Mouse (Mus musculus) intestine, embryonic 15.5 days (tissue): ENCODE measurements at regions not wholly inside any gene's neighbourhood (a gene's known extent, or its start where the extent isn't known, plus 50 kb on each side); places are given as distances from the start of the nearest gene placed in this dataset.

Experiments used
- ATAC-seq: fragments of 200-750 bp; cut with Nextera tagmentation; 2 replicates; pipeline ENCODE4 v1.8.0; 2017; ENCODE audit warnings: moderate TSS enrichment, moderate library complexity
- H3K27ac ChIP-seq: fragments of 300-500 bp; sonication (generic); 2 replicates; pipeline ENCODE4 v1.5.1; 2015; ENCODE audit warnings: mild to moderate bottlenecking, inconsistent platforms
- H3K27me3 ChIP-seq: fragments of 300-500 bp; sonication (generic); replicated peaks from 2 replicates; pipeline ENCODE4 v1.6.1; 2015; ENCODE audit warnings: inconsistent platforms
- H3K36me3 ChIP-seq: fragments of 300-500 bp; sonication (generic); 2 replicates; pipeline ENCODE4 v1.6.1; 2015; ENCODE audit warnings: inconsistent platforms
- H3K4me1 ChIP-seq: fragments of 300-500 bp; sonication (generic); replicated peaks from 2 replicates; pipeline ENCODE4 v1.6.1; 2015; ENCODE audit warnings: inconsistent platforms
- H3K4me2 ChIP-seq: fragments of 300-500 bp; sonication (generic); replicated peaks from 2 replicates; pipeline ENCODE4 v1.6.1; 2015; ENCODE audit warnings: mild to moderate bottlenecking, inconsistent platforms
- H3K4me3 ChIP-seq: fragments of 300-500 bp; sonication (generic); replicated peaks from 2 replicates; pipeline ENCODE4 v1.5.1; 2015; ENCODE audit warnings: inconsistent platforms
- H3K9ac ChIP-seq: fragments of 300-500 bp; sonication (generic); 2 replicates; pipeline ENCODE4 v1.6.1; 2015; ENCODE audit warnings: inconsistent platforms
- H3K9me3 ChIP-seq: fragments of 300-500 bp; sonication (generic); 2 replicates; pipeline ENCODE4 v1.6.1; 2016; ENCODE audit warnings: inconsistent platforms
- WGBS: fragments of 180-500 bp; shearing (Covaris S2); methylation state at CpG from one replicate; pipeline ENCODE4 v1.1.7; 2015; 5-methylcytosine and 5-hydroxymethylcytosine counted together

DNA sequence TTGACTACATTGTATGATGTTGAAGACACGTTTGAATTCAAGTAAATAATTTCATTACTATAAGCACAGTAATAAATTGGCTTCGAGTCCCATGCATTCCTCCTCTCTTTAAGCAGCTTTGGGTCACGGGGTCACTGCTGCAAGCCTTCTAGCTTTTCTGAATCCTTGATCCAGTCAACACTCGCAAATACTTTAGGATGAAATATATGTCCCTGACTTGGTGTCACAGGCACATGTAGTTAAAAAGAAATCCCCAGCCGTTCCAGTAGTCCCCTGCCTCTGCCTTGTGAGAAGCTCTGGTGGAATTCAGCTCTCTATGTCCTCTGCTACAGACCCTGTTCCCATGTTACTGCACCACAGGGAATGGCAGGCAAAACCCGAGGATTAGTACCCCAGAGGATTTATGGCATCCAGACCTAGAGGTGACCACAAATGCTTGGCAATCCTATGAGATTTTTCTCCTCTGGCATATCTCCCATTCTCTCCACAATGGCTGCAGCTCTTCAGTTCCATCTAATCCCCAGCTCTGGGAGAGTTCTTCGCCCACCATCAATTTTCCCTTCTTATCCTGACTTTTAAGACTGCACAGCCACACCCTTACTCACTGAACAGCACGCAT, 449.0 kb downstream of the Fat4 start:
- Histone ChIP-seq H3K9ac (no peak overlapping the region), H3K27ac (no peak overlapping the region), H3K9me3 (no peaks in the 10 kb centered on the region), H3K4me1 (no peaks in the 10 kb centered on the region), H3K4me3 (no peak overlapping the region), H3K36me3 (no peaks in the 10 kb centered on the region), H3K4me2 (no peak overlapping the region), H3K27me3 (no peaks in the 10 kb centered on the region)
- no peak for ATAC-seq
- WGBS: 48% methylated on average over 8 of the region's 8 CpGs

DNA sequence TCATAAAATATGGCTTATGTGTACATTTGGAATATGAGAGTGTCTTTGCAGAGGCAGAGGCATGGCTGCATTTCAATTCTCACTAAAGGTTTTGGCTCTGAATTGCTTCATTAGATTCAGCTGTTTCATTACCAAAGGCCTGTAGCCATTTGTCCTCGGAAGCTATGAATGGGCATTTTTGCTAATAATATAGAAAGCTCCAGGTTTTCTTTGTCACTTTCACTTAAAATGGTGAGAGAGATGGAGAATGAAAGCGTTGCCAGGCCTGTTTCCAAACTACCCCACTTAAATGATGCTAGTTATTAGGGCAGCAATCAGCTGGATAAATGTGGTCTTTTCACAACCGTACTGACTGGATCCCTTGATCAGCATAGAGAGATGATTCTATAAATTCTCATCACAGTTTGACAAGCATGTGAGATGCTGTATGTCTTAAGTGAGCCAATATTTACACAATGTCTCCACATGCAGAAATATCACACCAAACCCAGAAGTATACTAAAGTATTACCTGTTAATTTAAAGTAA, 454.5 kb downstream of the Fat4 start:
- H3K27me3 ChIP-seq: no peaks in the 10 kb centered on the region
- no peaks in the 10 kb centered on the region for H3K4me1 ChIP-seq
- ATAC-seq: no peak
- 79% methylated on average over 3 of the region's 3 CpGs for WGBS
- H3K36me3 ChIP-seq: no peaks in the 10 kb centered on the region
- H3K27ac ChIP-seq: no peak overlapping the region
- H3K4me2 ChIP-seq: no peak overlapping the region
- H3K9ac ChIP-seq: no peak overlapping the region
- no peaks in the 10 kb centered on the region for H3K9me3 ChIP-seq
- no peak overlapping the region for H3K4me3 ChIP-seq

DNA sequence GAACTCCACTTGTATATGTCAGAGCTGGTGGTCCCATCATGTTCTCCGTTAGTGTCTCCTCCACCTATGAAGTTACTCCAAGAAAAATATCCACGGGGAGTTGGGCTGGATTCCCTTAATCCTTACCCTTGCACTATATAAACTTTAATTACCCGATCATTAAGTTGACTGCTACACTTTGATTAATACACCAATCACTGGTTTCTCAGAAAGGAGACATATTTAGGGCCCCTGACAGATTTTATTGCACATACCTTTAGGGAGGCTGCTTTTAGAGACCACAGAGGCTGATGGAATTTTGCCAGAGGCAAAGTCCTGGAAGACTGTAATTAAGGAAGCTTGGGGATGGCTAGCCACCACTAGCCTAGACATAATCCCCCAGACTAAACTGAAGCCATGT, 457.3 kb downstream of the Fat4 start:
- no peak overlapping the region for H3K27ac ChIP-seq
- H3K27me3 ChIP-seq: no peaks in the 10 kb centered on the region
- ATAC-seq: no peak
- H3K4me1 ChIP-seq: no peaks in the 10 kb centered on the region
- H3K9ac ChIP-seq: no peak overlapping the region
- no peak overlapping the region for H3K4me3 ChIP-seq
- H3K36me3 ChIP-seq: no peaks in the 10 kb centered on the region
- WGBS: 60% methylated on average over 3 of the region's 3 CpGs
- no peak overlapping the region for H3K4me2 ChIP-seq
- no peaks in the 10 kb centered on the region for H3K9me3 ChIP-seq

DNA sequence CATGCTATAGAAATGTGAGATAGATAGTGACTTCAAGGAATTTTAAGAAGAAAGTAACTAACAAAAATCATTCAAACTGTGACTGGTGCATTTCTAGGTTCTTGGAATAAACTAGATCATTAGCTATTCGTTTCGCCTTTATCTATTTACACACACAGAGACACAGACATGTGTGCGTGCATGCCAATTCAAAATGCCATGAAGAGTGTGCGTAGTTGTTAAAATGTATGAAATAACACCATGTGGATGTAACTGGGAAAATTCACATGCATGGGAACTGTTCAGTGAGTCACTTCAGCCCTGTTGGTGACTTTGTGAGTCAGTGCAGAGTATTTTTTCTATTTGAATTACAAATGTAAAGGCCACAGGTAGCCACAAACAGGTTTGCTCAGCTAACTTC, 460.8 kb downstream of the Fat4 start:
- Histone ChIP-seq H3K4me1 (no peaks in the 10 kb centered on the region), H3K27ac (no peak overlapping the region), H3K9ac (no peak overlapping the region), H3K27me3 (no peaks in the 10 kb centered on the region), H3K9me3 (no peaks in the 10 kb centered on the region), H3K4me2 (no peak overlapping the region), H3K36me3 (no peaks in the 10 kb centered on the region), H3K4me3 (no peak overlapping the region)
- 97% methylated on average over 4 of the region's 4 CpGs for WGBS
- no peak for ATAC-seq

DNA sequence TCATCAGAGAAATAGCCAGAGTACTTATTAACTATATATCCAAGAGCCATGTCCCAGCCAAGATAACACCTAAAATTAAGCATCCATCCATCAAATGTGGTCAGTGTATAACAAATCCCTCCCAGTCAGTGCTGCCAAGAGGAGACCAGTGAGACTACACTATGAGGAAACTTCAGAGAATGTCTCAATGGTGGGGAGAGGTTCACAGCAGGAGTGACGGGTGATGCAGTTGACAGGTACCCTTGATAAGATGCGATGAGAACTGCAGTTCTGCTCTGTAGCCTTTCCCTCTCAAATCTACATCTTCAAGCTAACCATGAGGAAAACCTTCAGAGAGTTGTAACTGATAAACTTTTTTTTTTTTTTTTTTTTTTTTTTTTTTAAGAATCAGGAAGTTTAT, 470.3 kb downstream of the Fat4 start:
- Histone ChIP-seq H3K27ac (no peak overlapping the region), H3K4me2 (no peak overlapping the region), H3K27me3 (no peaks in the 10 kb centered on the region), H3K4me1 (no peaks in the 10 kb centered on the region), H3K36me3 (no peaks in the 10 kb centered on the region), H3K9me3 (no peaks in the 10 kb centered on the region), H3K9ac (no peak overlapping the region), H3K4me3 (no peak overlapping the region)
- ATAC-seq: no peak
- WGBS: 77% methylated on average over 2 of the region's 2 CpGs

DNA sequence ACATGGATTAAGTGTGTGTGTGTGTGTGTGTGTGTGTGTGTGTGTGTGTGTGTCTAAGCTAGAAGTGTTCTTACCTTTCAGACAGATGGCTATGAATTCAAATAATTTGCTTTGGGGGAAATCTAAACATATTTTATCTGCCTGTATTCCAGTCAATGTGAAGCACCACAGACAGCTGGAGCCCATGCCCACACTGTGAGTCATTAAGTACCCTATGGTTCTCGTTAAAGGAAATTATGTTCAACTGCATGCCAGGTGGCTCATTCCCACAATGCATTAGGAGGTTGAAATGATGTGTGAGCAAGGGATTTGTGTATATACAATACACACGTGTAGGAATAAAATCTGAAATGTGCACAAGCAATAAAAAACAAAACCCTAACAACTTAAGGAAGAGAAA, 473.5 kb downstream of the Fat4 start:
- Histone ChIP-seq H3K4me3 (no peak overlapping the region), H3K9ac (no peak overlapping the region), H3K36me3 (no peaks in the 10 kb centered on the region), H3K27me3 (no peaks in the 10 kb centered on the region), H3K4me2 (no peak overlapping the region), H3K27ac (no peak overlapping the region), H3K9me3 (no peaks in the 10 kb centered on the region), H3K4me1 (no peaks in the 10 kb centered on the region)
- ATAC-seq: no peak
- 41% methylated on average over 2 of the region's 2 CpGs for WGBS

DNA sequence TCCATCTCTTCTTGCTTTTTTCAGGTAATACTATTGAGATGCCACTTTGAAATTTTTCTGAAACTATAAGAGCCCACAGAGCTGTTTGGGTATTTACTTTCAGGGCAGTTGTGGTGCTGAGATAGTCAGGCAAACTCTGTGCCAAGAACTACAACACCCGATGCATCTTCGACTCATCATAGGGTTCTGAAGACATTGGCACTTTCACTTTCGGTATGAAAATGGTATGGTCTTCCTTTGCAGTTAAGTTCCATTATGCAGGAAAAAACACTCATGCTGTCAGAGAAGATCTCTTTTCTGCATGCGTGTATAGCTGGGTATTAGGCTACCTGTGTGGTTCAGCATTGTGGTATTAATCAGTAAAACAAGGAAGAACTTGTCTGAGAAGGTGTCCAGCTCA, 484.2 kb downstream of the Fat4 start:
- Histone ChIP-seq H3K4me3 (no peak overlapping the region), H3K27me3 (no peaks in the 10 kb centered on the region), H3K9me3 (no peaks in the 10 kb centered on the region), H3K27ac (no peak overlapping the region), H3K36me3 (no peaks in the 10 kb centered on the region), H3K4me2 (no peak overlapping the region), H3K9ac (no peak overlapping the region), H3K4me1 (no peaks in the 10 kb centered on the region)
- ATAC-seq: no peak
- 91% methylated on average over 4 of the region's 4 CpGs for WGBS

DNA sequence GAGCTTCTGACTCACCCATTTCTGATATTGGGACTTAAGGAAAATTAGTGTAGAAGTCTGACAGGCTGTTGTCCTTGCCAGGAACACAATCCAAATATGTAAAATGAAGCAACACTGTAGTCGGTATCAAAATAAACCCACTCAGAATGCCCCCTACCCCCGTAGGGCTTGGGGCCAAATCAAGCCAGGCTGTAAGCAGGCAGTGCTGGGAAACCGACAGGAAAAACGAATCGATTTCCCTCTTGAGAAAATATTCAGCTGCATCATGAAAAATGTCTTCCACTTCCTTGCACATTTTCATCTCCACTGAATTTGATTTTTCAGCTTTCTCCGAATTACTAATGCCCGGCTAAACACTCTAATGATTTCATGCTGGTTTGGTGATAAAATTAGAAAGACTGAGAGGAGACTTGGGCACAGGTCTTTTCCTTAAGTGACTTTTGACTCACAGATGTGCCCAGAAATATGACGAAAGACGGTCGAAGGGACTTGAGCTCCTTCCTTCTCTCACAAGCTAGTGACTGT, 485.7 kb downstream of the Fat4 start:
- H3K9me3 ChIP-seq: no peaks in the 10 kb centered on the region
- 81% methylated on average over 10 of the region's 10 CpGs for WGBS
- H3K4me3 ChIP-seq: no peak overlapping the region
- no peaks in the 10 kb centered on the region for H3K36me3 ChIP-seq
- no peaks in the 10 kb centered on the region for H3K27me3 ChIP-seq
- no peak for ATAC-seq
- no peak overlapping the region for H3K27ac ChIP-seq
- H3K9ac ChIP-seq: no peak overlapping the region
- H3K4me1 ChIP-seq: no peaks in the 10 kb centered on the region
- H3K4me2 ChIP-seq: no peak overlapping the region

DNA sequence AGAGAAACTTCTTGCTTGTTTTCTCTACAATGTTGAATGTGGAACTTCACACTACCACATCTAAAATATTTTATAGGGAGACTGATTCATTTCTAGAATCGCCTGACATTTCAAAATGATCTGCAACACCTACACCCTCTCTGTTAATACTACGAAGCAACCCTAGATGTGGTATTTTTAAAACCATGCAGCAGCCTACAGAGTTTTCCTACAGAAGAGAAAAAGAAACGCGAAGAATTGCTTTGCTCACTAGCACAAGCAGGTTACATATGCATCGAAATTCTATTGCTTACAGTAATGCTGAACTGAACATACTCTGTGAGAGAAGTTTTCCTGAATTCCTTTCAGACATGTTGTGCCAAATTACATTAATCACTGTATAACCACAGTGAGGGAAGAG, 488.7 kb downstream of the Fat4 start:
- WGBS: 84% methylated on average over 5 of the region's 5 CpGs
- no peak overlapping the region for H3K9ac ChIP-seq
- H3K9me3 ChIP-seq: no peaks in the 10 kb centered on the region
- H3K4me3 ChIP-seq: no peak overlapping the region
- ATAC-seq: no peak
- no peaks in the 10 kb centered on the region for H3K27me3 ChIP-seq
- H3K27ac ChIP-seq: no peak overlapping the region
- H3K36me3 ChIP-seq: no peaks in the 10 kb centered on the region
- no peaks in the 10 kb centered on the region for H3K4me1 ChIP-seq
- no peak overlapping the region for H3K4me2 ChIP-seq

DNA sequence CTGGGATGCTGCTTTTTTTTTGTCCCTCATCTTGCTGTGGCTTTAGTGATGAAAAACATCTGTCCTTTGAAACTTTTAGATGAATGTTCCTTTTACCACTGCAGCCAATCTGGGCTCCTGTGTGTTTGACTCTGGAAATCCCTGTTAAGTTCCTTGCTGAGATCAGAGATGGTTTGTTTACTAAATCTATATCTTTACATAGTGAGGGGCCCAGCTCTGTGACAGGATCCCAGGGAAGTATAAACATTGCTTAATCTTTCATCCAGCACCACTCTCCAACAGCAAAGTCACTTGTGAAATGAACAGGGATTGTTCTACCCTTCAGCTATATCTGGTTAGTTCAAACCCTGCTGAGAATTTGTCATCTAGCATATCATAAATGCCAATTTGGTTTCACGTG, 501.8 kb downstream of the Fat4 start:
- H3K9me3 ChIP-seq: no peaks in the 10 kb centered on the region
- H3K4me2 ChIP-seq: no peak overlapping the region
- 0 out of 2 replicates have a peak, but pooled peaks cover 2% of the 10 kb centered on the region for H3K4me1 ChIP-seq
- WGBS: 42% methylated on average over 1 of the region's 1 CpGs
- no peak overlapping the region for H3K27ac ChIP-seq
- H3K27me3 ChIP-seq: no peaks in the 10 kb centered on the region
- H3K9ac ChIP-seq: no peak overlapping the region
- H3K36me3 ChIP-seq: no peaks in the 10 kb centered on the region
- no peak overlapping the region for H3K4me3 ChIP-seq
- ATAC-seq: no peak

DNA sequence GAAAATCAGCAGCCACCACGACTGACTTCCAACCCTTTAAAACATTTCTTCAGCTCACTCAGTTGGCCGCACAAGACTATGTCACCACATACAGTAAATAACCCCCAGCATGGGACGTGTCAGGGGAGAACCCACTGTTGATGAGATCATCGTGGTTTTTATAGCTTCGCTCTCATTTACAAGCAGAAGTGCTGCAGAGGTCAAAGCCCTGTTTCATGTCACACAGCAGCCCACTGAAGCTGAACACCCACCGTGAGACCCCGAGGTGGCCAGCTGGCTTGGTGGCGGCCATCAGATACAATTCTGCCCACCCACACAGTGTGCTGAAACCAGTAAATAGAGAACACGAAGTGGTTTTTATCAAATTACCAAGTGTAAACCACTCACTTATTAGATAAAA, 503.7 kb downstream of the Fat4 start:
- no peak overlapping the region for H3K4me3 ChIP-seq
- H3K4me1 ChIP-seq: 0 out of 2 replicates have a peak, but pooled peaks cover 2% of the 10 kb centered on the region
- WGBS: 30% methylated on average over 9 of the region's 9 CpGs
- H3K4me2 ChIP-seq: no peak overlapping the region
- H3K9ac ChIP-seq: no peak overlapping the region
- no peaks in the 10 kb centered on the region for H3K9me3 ChIP-seq
- no peak overlapping the region for H3K27ac ChIP-seq
- H3K27me3 ChIP-seq: no peaks in the 10 kb centered on the region
- ATAC-seq: peak; percentile 72; the same call in 1 of the 2 replicates
- H3K36me3 ChIP-seq: no peaks in the 10 kb centered on the region

DNA sequence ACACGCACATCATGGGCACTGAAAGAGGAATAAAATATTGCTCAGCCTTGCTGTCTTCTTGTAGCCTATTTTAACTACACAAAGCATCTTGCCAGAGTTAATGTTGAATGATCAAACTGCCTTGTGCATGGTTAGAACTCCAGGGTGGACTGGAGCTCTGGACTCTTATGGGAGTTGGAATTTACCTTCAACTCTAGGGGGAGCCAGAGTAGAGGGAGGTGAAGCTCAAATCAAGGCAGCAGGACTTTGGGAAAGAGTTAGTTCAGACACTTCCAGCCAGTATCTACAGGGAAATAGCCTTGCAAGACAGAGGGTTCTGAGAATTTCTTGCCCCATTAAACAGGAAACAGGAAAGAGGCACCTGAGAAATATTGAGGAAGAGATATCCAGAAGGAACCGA, 505.3 kb downstream of the Fat4 start:
- Histone ChIP-seq H3K27ac (no peak overlapping the region), H3K4me1 (0 out of 2 replicates have a peak, but pooled peaks cover 2% of the 10 kb centered on the region), H3K4me2 (no peak overlapping the region), H3K36me3 (no peaks in the 10 kb centered on the region), H3K9me3 (no peaks in the 10 kb centered on the region), H3K4me3 (no peak overlapping the region), H3K9ac (no peak overlapping the region), H3K27me3 (no peaks in the 10 kb centered on the region)
- WGBS: 50% methylated on average over 2 of the region's 2 CpGs
- ATAC-seq: no peak

DNA sequence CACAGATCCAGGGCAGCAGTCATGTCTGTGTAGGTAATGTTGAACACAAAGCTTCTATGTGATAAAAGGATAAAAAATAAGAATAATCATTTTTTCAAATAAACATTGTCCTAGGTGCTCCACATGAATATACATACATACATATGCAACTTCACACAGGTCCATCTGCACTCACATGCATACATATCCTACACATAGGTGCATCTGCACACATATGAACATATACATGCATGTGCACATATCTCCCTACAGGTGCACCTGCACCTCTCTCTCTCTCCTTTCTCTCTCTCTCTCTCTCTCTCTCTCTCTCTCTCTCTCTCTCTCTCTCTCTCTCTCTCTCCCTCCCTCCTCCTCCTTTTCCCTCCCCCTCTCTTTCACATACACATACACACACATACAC, 509.9 kb downstream of the Fat4 start:
- H3K4me2 ChIP-seq: no peak overlapping the region
- no peaks in the 10 kb centered on the region for H3K27me3 ChIP-seq
- no peak overlapping the region for H3K27ac ChIP-seq
- no peaks in the 10 kb centered on the region for H3K36me3 ChIP-seq
- H3K4me1 ChIP-seq: 0 out of 2 replicates have a peak, but pooled peaks cover 2% of the 10 kb centered on the region
- H3K9ac ChIP-seq: no peak overlapping the region
- ATAC-seq: no peak
- H3K4me3 ChIP-seq: no peak overlapping the region
- no peaks in the 10 kb centered on the region for H3K9me3 ChIP-seq
